Mouse (Mus musculus): ENCODE results near the gene Zfp61.

The Zfp61 gene

DNA sequence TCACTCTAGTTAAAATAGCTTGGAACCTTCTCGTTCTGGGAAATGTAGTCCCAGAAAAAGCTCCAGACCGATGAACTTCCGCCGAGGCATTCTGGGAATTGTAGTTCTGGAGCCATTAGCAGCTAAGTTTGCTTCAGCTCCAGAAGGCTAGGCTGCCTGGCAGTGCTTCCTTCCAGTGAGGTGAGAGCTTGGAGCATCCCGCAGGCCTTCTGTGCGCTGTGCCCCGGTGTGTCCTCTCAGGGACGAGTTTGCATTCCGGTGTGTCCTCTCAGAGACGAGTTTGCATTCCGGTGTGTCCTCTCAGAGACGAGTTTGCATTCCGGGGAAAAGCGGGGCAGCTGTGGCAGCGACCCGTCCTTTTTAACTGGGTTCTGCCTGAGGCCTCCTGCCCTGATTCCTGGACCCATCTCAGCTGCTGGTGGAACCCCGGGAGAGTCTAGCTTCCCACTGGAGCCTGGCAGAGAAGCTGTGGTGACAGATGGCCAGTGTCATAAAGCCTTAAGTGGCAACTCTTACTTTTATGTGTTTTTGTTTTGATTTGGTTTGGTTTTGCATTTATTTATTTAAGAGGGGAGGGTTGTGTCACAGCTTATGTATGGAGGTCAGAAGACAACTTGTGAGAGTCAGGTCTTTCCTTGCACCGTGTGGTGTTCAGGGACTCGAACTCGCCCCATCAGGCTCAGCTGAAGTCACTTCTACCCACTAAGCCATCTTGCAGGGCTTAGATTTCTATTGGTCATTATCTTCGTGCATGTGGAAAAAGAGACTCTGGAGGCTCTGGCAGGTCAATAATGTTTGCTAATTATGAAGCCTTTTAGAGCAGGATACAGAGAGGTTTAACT is 46.2 kb downstream of the Zfp61 start, which contains the start of gene Zfp108:
TSS of gene Zfp108 (plus strand) at position 162 of the 842 bp plus-strand sequence.
- DNase-seq = peak; percentile 8 to 9

DNA sequence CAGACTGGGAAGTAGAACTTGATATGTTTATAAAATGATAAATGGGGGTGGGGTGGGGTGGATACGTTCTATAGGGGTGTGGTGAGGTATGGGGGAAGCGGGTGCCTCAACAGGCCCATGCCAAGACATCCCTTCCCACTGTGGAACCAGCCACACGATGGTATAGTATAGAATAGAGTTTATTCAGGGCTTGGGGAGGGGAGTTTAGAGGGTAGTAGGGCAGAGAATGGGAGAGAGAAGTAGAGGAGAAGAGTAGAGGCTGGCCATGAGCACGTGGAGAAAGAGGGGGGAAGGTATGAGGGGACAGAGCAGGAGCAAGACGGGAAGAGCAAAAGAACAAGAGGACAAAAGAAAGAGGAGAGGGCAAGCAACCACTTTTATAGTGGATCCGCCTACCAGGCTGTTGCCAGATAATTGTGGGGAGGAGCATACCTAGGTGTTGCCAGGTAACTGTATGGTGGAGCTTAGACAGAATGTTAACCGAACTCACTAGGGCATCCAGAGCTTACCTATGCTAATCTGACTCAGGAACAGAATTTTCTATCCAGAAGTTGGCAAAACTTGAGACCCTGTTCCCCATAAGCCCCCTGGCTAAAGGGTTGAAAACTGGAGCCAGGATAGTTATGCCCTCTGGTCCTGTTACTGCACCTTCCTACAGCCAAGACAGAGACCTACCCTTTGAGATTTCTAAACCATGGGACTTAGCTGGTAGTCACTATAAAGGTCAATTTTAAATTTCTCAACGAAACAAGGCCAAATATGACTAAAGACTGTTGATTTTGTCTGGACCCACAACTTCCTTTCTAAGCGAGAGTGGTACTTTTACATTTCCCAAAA is 47.0 kb downstream of the Zfp61 start:
- DNase-seq = no peak
